Mouse (Mus musculus): ENCODE data around the gene Morc4. TPM values are rescaled to one million over a fixed set of nuclear protein-coding genes. Genes with fewer than 3 reads are reported as not detected.

Gene Morc4
- polyA plus RNA-seq (2015; fragmentation: Nextera tagmentation; extraction: Ambion mirVana) = 17.9 and 20.7 TPM in 2 replicates

DNA sequence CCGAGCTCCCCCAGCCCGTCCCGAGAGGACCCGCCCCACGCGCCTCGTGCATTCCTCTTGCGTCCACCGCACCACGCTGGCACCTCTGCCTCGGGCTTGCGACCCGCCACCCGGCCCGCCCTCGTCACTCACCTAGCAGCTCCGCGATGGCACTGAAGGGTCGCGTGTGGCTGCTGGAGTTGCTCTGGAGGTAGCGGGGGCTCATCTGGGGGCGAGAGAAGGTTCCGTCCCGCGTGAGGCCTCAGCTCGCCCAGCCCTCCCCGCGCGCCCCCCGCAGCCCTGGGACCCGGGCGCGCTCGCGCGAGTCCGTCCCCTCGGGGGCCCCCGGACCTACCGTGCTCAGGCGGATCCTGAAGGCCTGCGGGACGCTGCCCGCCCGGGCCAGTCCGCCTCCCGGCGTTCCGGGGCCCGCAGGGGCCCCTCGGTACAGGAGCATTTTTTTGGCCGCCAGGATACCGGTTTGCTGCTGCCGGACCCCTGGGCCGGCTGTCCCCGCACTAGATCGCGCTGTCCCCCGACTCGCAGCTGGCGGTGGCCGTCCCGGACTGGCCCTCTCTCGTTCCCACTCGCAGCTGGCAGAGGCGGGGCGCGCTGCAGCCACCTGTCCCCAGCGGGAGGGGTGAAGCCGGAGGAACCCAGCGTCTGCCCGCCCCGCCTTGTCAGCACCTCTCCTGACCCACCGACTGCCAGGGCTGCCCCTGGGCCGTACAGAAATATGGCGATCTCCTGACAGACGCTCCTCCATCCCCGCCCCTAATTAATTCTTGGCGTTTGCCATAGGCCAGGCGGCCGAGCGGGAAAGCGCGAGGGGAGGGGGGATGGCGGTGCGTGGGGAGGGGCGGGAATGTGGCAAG is at the start of gene Morc4:
Morc4 (minus strand) TSS at position 740 of the 854 bp plus-strand sequence.
- ATAC-seq (ENCODE audit: low FRiP score, low read depth) = peak; percentile 91
- peaks cover 33% of the 10 kb centered on the region; the same call in 1 of the 2 replicates for H3K27me3 ChIP-seq
- H3K36me3 ChIP-seq = no peaks in the 10 kb centered on the region
- H3K4me1 ChIP-seq = no peaks in the 10 kb centered on the region
- 16% methylated on average over 61 of the region's 87 CpGs for WGBS
- H3K4me2 ChIP-seq (replicated peaks) = peak within 1 kb of the TSS; percentile 65
- H3K9me3 ChIP-seq = no peaks in the 10 kb centered on the region
- peak within 1 kb of the TSS; percentile 39; the same call in 1 of the 2 replicates for H3K27ac ChIP-seq
- H3K9ac ChIP-seq = peak within 1 kb of the TSS; percentile 72
- peak within 1 kb of the TSS; percentile 60 for H3K4me3 ChIP-seq

DNA sequence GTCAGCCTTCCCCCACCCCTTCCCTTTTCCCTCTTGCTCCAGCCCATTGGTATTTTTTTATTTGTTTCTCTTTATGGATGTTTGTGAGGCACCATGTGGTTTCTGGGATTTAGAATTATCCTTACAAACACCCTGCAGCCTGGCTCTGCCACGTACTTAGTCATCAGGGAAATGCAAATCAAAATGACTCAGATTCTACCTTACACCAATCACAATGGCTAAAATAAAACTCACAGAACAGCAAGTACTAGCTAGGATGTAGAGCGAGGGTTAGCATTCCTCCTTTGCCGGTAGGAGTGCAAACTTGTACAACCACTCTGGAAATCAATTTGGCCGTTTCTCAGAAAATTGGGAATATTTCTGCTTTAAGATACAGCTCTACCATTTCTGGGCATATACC is 49.1 kb upstream of the Morc4 start:
- no peak overlapping the region for H3K27ac ChIP-seq
- peaks cover 7% of the 10 kb centered on the region; the same call in 1 of the 2 replicates for H3K27me3 ChIP-seq
- WGBS = 70% methylated on average over 4 of the region's 4 CpGs
- ATAC-seq (ENCODE audit: low FRiP score, low read depth) = no peak
- no peak overlapping the region for H3K4me2 ChIP-seq (replicated peaks)
- H3K4me3 ChIP-seq = no peak overlapping the region
- H3K9me3 ChIP-seq = no peaks in the 10 kb centered on the region
- no peak overlapping the region for H3K9ac ChIP-seq
- no peaks in the 10 kb centered on the region for H3K4me1 ChIP-seq
- H3K36me3 ChIP-seq = no peaks in the 10 kb centered on the region

DNA sequence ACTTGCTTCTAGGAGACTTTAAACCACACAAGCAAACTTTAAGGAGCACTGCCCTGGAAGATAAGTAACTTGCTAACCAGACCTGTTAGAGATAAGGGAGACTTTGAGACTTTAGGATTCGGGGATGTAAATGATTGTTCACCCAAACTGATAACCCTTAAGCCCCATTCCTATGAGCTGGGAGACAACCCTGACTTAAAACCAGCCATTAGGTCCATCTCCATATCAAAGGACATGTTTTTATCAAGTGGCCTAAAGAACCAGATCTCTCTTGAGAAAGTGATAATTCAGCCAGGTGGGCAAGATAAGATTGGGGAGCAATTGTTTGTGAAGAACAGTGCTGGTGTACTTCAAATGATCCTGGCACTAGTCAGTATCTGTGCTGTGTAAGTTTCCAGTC is 19.9 kb upstream of the Morc4 start:
- Histone ChIP-seq H3K4me1 (no peaks in the 10 kb centered on the region), H3K4me3 (no peak overlapping the region), H3K27me3 (peaks cover 7% of the 10 kb centered on the region; the same call in 1 of the 2 replicates), H3K9me3 (no peaks in the 10 kb centered on the region), H3K4me2 (replicated peaks) (no peak overlapping the region), H3K9ac (no peak overlapping the region), H3K36me3 (no peaks in the 10 kb centered on the region), H3K27ac (no peak overlapping the region)
- no peak for ATAC-seq (ENCODE audit: low FRiP score, low read depth)
- 52% methylated on average over 1 of the region's 1 CpGs for WGBS

- no peak; the same call in 1 of the 2 replicates for ATAC-seq (ENCODE audit: low FRiP score, low read depth)
- Histone ChIP-seq H3K9me3 (no peaks in the 10 kb centered on the region), H3K4me1 (no peaks in the 10 kb centered on the region), H3K4me2 (replicated peaks) (no peak overlapping the region), H3K36me3 (no peaks in the 10 kb centered on the region), H3K4me3 (no peak overlapping the region), H3K27ac (no peak overlapping the region), H3K27me3 (peaks cover 22% of the 10 kb centered on the region; the same call in 1 of the 2 replicates), H3K9ac (no peak overlapping the region)
Observed at GRCm38 (mm10) chrX:139883221-139883620, 11.7 kb upstream of the Morc4 start.

DNA sequence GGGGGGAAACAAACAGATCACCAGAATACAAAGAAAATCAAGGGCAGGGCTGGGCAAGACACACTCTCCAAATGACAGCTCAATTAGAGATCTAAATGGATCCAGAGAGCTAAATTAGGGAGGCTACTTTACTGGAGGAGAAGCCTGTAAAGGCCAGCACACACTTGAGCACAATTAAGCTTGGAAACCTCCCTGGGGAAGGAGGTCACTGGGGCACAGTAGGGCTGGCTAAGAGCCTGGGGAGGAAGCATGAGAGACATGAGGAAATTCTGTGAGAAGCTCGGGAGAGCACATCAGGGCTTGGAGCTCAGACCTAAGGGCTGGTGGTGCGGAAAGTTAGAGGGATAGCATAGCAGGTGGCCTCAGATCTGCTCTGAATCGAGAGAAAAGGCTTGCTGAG is 6.5 kb upstream of the Morc4 start:
- WGBS = 38% methylated on average over 3 of the region's 3 CpGs
- H3K27me3 ChIP-seq = peaks cover 18% of the 10 kb centered on the region; the same call in 1 of the 2 replicates
- no peak for ATAC-seq (ENCODE audit: low FRiP score, low read depth)

GRCm38 (mm10) chrX:139877105-139877504 is 5.6 kb upstream of the Morc4 start:
- H3K4me2 ChIP-seq (replicated peaks) = no peak overlapping the region
- no peaks in the 10 kb centered on the region for H3K9me3 ChIP-seq
- ATAC-seq (ENCODE audit: low FRiP score, low read depth) = no peak
- H3K4me3 ChIP-seq = no peak overlapping the region
- peaks cover 22% of the 10 kb centered on the region; the same call in 1 of the 2 replicates for H3K27me3 ChIP-seq
- H3K4me1 ChIP-seq = no peaks in the 10 kb centered on the region
- H3K36me3 ChIP-seq = no peaks in the 10 kb centered on the region
- 79% methylated on average over 7 of the region's 7 CpGs for WGBS
- H3K9ac ChIP-seq = no peak overlapping the region
- H3K27ac ChIP-seq = no peak overlapping the region

More for the DNA sequence above, 6.5 kb upstream of the Morc4 start:
- Histone ChIP-seq H3K36me3 (no peaks in the 10 kb centered on the region), H3K9me3 (no peaks in the 10 kb centered on the region), H3K4me1 (no peaks in the 10 kb centered on the region), H3K27ac (no peak overlapping the region), H3K9ac (no peak overlapping the region), H3K4me3 (no peak overlapping the region), H3K4me2 (replicated peaks) (no peak overlapping the region)

DNA sequence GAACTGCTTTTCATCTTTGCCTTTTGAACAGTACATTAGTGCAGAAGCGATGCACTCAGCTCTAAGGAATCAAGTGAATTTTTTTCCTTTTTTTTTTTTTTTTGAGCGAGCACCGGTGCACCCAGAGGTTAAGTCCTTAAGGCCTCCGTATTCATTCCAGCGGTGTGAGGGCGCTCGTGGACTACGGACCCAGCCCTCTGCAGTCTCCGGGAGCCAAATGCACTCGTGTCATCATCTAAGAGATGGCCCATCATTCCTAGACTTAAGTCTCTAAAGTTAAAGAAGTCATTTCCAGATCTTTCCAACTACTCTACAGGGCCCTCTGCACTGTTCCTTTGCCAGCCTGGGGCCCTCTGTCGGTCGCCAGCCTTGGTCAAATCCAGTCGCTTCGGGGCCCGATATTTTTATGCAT is 1.2 kb downstream of the Morc4 start:
- peak; percentile 34; the same call in 1 of the 2 replicates for ATAC-seq (ENCODE audit: low FRiP score, low read depth)
- Histone ChIP-seq H3K4me2 (replicated peaks) (peak overlapping the region; percentile 65), H3K4me3 (peak overlapping the region; percentile 60), H3K27me3 (peaks cover 33% of the 10 kb centered on the region; the same call in 1 of the 2 replicates), H3K9me3 (no peaks in the 10 kb centered on the region), H3K36me3 (no peaks in the 10 kb centered on the region), H3K9ac (peak overlapping the region; percentile 72; the same call in 1 of the 2 replicates), H3K4me1 (no peaks in the 10 kb centered on the region), H3K27ac (no peak overlapping the region)
- WGBS = 19% methylated on average over 15 of the region's 15 CpGs

DNA sequence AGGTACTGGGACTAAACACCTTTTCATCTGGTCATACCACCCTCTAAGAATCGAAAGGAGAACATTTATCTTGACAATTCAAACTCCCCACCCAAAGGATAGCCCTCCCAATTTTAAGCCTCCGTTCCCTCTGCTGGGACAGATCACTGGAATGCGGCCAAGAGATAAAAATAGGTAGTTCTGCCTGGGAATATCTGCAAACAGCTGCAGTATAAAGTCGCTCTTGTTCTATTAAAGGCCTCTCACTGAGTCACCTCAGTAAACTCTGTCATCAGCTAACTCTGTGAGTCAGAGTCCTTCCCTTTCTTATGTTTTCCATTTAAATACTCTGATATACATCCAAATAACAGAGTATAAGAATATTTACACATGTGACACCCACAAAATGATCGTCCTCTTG is 12.1 kb downstream of the Morc4 start:
- no peak for ATAC-seq (ENCODE audit: low FRiP score, low read depth)
- no peak overlapping the region for H3K4me2 ChIP-seq (replicated peaks)
- H3K9me3 ChIP-seq = no peaks in the 10 kb centered on the region
- no peak overlapping the region for H3K4me3 ChIP-seq
- 72% methylated on average over 5 of the region's 5 CpGs for WGBS
- H3K4me1 ChIP-seq = no peaks in the 10 kb centered on the region
- H3K36me3 ChIP-seq = no peaks in the 10 kb centered on the region
- no peak overlapping the region for H3K27ac ChIP-seq
- no peak overlapping the region for H3K9ac ChIP-seq
- peaks cover 5% of the 10 kb centered on the region; the same call in 1 of the 2 replicates for H3K27me3 ChIP-seq

DNA sequence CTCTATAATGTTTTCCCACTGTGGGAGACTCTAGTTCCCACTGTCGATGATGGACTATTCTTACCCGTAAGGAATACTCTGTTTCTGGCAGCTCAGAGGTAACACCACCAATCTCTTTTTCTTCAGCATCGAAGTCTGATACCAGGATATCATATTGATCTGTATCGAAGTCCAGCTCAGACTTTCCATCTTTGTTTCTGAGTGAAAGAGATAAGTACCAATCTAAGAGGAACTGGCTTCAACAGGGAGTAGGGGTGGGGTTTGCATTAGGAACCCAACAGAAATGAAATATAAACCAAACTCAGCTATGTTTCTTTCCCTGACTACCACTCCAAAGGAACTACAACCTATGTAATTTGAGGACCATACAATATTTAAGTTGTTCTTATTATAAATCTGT is 16.7 kb downstream of the Morc4 start:
- H3K27me3 ChIP-seq = no peaks in the 10 kb centered on the region
- H3K4me3 ChIP-seq = no peak overlapping the region
- H3K9ac ChIP-seq = no peak overlapping the region
- H3K9me3 ChIP-seq = no peaks in the 10 kb centered on the region
- H3K27ac ChIP-seq = no peak overlapping the region
- no peaks in the 10 kb centered on the region for H3K4me1 ChIP-seq
- no peak for ATAC-seq (ENCODE audit: low FRiP score, low read depth)
- H3K4me2 ChIP-seq (replicated peaks) = no peak overlapping the region
- no peaks in the 10 kb centered on the region for H3K36me3 ChIP-seq
- 95% methylated on average over 4 of the region's 4 CpGs for WGBS

DNA sequence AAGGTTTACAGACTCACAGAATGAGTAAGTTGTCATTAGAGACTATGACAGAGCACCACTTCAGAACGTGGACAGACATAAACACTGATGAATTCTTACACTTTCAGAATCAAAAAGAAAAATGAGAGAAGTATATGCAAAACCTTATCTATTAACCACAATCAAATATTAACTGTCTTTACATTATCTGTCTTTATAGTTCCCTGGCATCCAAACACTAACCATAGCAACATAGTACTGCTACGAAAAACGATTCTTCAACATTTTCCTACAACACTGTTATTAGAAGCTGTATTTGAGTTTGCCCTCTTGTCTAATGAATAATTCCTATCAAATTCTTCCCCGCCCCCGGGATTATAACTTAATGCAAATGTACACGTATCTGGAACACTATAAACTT is 30.4 kb downstream of the Morc4 start:
- Histone ChIP-seq H3K9ac (no peak overlapping the region), H3K4me3 (no peak overlapping the region), H3K36me3 (no peaks in the 10 kb centered on the region), H3K4me1 (no peaks in the 10 kb centered on the region), H3K4me2 (replicated peaks) (no peak overlapping the region), H3K27ac (no peak overlapping the region), H3K9me3 (no peaks in the 10 kb centered on the region), H3K27me3 (peaks cover 10% of the 10 kb centered on the region; the same call in 1 of the 2 replicates)
- 85% methylated on average over 6 of the region's 6 CpGs for WGBS
- ATAC-seq (ENCODE audit: low FRiP score, low read depth) = no peak

GRCm38 (mm10) chrX:139839057-139839456 is 32.4 kb downstream of the Morc4 start:
- WGBS = 54% methylated on average over 3 of the region's 3 CpGs

GRCm38 (mm10) chrX:139832464-139832863 is 39.0 kb downstream of the Morc4 start:
- H3K27me3 ChIP-seq = peaks cover 13% of the 10 kb centered on the region; the same call in 1 of the 2 replicates
- no peaks in the 10 kb centered on the region for H3K4me1 ChIP-seq
- peak; percentile 51; the same call in 1 of the 2 replicates for ATAC-seq (ENCODE audit: low FRiP score, low read depth)
- H3K9me3 ChIP-seq = no peaks in the 10 kb centered on the region
- 19% methylated on average over 5 of the region's 5 CpGs for WGBS
- H3K27ac ChIP-seq = no peak overlapping the region
- H3K9ac ChIP-seq = no peak overlapping the region
- 0 out of 2 replicates have a peak, but pooled peaks cover 4% of the 10 kb centered on the region for H3K36me3 ChIP-seq
- H3K4me3 ChIP-seq = no peak overlapping the region
- no peak overlapping the region for H3K4me2 ChIP-seq (replicated peaks)

More at GRCm38 (mm10) chrX:139839057-139839456, 32.4 kb downstream of the Morc4 start:
- ATAC-seq (ENCODE audit: low FRiP score, low read depth) = no peak
- 0 out of 2 replicates have a peak, but pooled peaks cover 4% of the 10 kb centered on the region for H3K36me3 ChIP-seq
- no peak overlapping the region for H3K4me3 ChIP-seq
- H3K4me1 ChIP-seq = no peaks in the 10 kb centered on the region
- H3K4me2 ChIP-seq (replicated peaks) = no peak overlapping the region
- H3K27ac ChIP-seq = no peak overlapping the region
- H3K9ac ChIP-seq = no peak overlapping the region
- H3K27me3 ChIP-seq = peaks cover 12% of the 10 kb centered on the region; the same call in 1 of the 2 replicates
- H3K9me3 ChIP-seq = no peaks in the 10 kb centered on the region
